Mouse (Mus musculus): ENCODE measurements at regions not wholly inside any gene's neighbourhood (a gene's known extent, or its start where the extent isn't known, plus 50 kb on each side); places are given as distances from the start of the nearest gene placed in this dataset.

- no peak for TF ChIP-seq CTCF (IDR thresholded peaks at IDR 0.05)
- Histone ChIP-seq H3K4me3 (no peak overlapping the region), H3K27ac (peak overlapping the region; percentile 36; the same call in 1 of the 2 replicates)
- DNase-seq = no peak
- intact Hi-C loops (cut with DNase I) = no loop called here
Measured at GRCm38 (mm10) chr14:76780572-76781523, 224.2 kb upstream of the Serp2 start.

- peak; percentile 30 for DNase-seq
- peak overlapping the region; percentile 20; the same call in 1 of the 2 replicates for H3K4me3 ChIP-seq
- intact Hi-C loops (cut with DNase I) = no loop called here
Measured at GRCm38 (mm10) chr14:76778541-76779399, 222.1 kb upstream of the Serp2 start.

GRCm38 (mm10) chr14:76775387-76775924, 218.8 kb upstream of the Serp2 start:
- Histone ChIP-seq H3K4me3 (no peak overlapping the region), H3K27ac (no peak overlapping the region)
- TF ChIP-seq CTCF (IDR thresholded peaks at IDR 0.05) = no peak
- intact Hi-C loops (cut with DNase I) = no loop called here
- no peak for DNase-seq

More at GRCm38 (mm10) chr14:76778541-76779399, 222.1 kb upstream of the Serp2 start:
- TF ChIP-seq CTCF (IDR thresholded peaks at IDR 0.05) = no peak
- H3K27ac ChIP-seq = peak overlapping the region; percentile 64

GRCm38 (mm10) chr14:76772781-76773438, 216.2 kb upstream of the Serp2 start:
- Histone ChIP-seq H3K4me3 (no peak overlapping the region), H3K27ac (no peak overlapping the region)
- peak; percentile 44; the same call in 1 of the 2 replicates for TF ChIP-seq CTCF (IDR thresholded peaks at IDR 0.05)
- no peak for DNase-seq
- intact Hi-C loops (cut with DNase I) = no loop called here

DNA sequence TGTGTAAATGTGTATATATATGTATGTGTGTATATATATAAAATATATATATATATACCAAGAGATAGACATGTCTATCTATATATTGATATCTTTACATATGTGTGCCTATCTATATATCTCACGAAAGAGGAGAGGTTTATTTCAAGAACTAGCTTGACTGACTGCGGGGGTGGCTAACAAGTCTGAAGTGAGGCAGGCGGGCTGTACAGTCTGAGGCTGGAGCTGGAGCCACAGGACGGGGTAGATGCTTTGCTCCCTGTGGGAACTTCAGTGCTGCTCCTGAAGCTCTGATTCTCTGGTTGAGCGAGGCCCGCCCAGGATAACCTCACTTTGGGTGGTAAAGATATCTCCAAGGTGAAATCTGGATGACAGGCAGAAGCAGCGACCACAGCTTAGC, 213.4 kb upstream of the Serp2 start:
- H3K27ac ChIP-seq = no peak overlapping the region
- DNase-seq = no peak
- no peak overlapping the region for H3K4me3 ChIP-seq
- intact Hi-C loops (cut with DNase I) = no loop called here
- TF ChIP-seq CTCF (IDR thresholded peaks at IDR 0.05) = no peak

DNA sequence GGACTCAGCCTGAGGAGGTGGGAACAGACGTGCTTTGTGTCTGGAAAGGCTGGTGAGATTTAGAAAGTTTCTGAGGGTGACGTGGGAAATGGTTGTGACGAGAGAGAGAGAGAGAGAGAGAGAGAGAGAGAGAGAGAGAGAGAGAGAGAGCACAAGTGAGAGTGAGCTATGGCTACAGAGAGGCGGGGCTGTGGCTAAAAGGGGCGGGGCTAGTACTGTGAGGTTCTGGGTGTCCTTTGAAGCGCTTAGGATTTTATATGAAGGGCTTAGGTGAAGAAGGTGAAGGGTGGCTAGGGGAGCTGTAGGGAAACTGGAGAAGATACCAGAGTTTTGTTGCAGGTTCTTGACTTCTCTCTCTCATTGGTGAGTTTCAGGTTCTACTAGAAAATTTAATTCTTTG, 210.6 kb upstream of the Serp2 start:
- H3K27ac ChIP-seq = no peak overlapping the region
- intact Hi-C loops (cut with DNase I) = no loop called here
- no peak for DNase-seq
- H3K4me3 ChIP-seq = no peak overlapping the region
- no peak for TF ChIP-seq CTCF (IDR thresholded peaks at IDR 0.05)

DNA sequence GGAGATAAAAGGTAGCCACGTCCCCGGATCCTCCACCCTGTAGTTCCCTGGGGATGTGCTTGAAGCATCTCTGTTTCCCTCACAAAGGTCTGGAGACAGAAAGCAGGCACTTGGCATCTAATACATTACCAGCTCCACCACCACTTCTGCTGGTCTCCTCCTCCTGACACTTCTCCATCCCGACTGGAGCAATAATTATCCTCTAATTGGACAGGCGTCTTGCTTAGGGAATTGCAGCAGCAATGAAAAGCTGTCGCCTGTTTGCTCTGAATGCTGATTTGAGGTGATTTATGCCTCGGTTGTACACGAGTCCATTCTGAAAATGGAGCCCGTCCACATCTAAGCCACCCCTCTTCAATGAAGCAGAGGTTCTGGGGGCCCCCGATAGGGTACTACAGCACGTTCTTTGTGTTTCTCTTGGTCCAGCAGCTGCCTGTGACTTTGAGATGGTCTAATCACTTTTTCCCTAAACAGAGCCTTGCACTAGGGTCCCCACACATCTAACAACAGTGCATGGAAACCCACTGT, 209.6 kb upstream of the Serp2 start:
- Histone ChIP-seq H3K27ac (no peak overlapping the region), H3K4me3 (no peak overlapping the region)
- DNase-seq = no peak
- TF ChIP-seq CTCF (IDR thresholded peaks at IDR 0.05) = no peak
- intact Hi-C loops (cut with DNase I) = no loop called here

DNA sequence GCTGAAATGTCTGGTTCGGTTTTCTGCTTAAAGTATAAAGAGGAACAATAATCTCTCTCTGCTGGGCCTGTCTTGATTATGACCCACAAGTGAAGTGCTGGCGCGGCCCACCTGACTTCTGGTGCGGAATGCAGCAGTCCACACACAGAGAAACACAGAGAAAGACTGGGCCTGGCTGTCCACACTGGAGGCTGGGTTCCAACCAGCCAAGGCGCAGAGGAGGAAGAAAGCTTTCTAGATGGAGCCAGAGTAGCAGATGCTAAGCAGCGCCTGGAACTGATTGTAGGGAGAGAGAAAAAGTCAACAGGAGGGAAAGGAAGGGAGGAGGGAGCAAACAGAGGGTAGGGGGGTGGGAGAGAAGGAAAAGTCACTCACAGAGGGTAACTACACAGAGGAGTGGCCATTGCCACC, 208.4 kb upstream of the Serp2 start:
- no peak for TF ChIP-seq CTCF (IDR thresholded peaks at IDR 0.05)
- intact Hi-C loops (cut with DNase I) = no loop called here

GRCm38 (mm10) chr14:76764390-76764796, 207.7 kb upstream of the Serp2 start:
- no peak for TF ChIP-seq CTCF (IDR thresholded peaks at IDR 0.05)
- DNase-seq = peak; percentile 39
- intact Hi-C loops (cut with DNase I) = loop anchor here (5.0 kb wide), 3 partner anchors 53 to 262 kb away; no protein-coding TSS in a partner anchor
- Histone ChIP-seq H3K4me3 (no peak overlapping the region), H3K27ac (peak overlapping the region; percentile 35; the same call in 1 of the 2 replicates)

More for the DNA sequence above, 208.4 kb upstream of the Serp2 start:
- Histone ChIP-seq H3K27ac (peak overlapping the region; percentile 35; the same call in 1 of the 2 replicates), H3K4me3 (no peak overlapping the region)
- peak; percentile 35 for DNase-seq

DNA sequence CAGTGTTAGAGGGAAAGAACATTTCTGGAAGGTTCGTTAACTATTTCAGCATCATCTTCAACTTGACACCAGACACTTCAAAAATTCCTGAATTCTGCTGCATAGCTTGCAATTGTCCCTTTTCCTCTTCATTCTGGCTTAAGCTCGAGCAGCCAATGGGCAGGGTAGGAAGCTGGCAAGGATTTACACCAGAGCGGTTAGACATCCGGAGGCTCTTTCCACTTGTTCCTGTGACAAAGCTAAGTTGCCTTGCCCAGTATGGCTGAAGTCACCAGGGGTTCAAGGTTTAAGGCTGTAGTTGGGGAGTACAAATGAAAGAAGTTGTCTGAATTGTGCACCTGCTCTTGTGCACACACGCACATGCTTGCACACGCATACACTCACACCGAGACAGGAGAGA, 206.8 kb upstream of the Serp2 start:
- intact Hi-C loops (cut with DNase I) = loop anchor here (5.0 kb wide), 3 partner anchors 54 to 261 kb away; no protein-coding TSS in a partner anchor

GRCm38 (mm10) chr14:76762777-76763176, 206.1 kb upstream of the Serp2 start:
- no peak overlapping the region for H3K27ac ChIP-seq
- H3K4me3 ChIP-seq = no peak overlapping the region
- DNase-seq = no peak
- intact Hi-C loops (cut with DNase I) = loop anchor here (5.0 kb wide), 3 partner anchors 55 to 260 kb away; no protein-coding TSS in a partner anchor
- no peak for TF ChIP-seq CTCF (IDR thresholded peaks at IDR 0.05)

More for the DNA sequence above, 206.8 kb upstream of the Serp2 start:
- Histone ChIP-seq H3K27ac (no peak overlapping the region; the same call in 1 of the 2 replicates), H3K4me3 (no peak overlapping the region)
- DNase-seq = no peak
- TF ChIP-seq CTCF (IDR thresholded peaks at IDR 0.05) = no peak
